Mouse (Mus musculus) olfactory bulb, adult 2 months (tissue): ENCODE measurements around the gene Gm3646.

ENCODE experiments used
- CTCF ChIP-seq: fragments of 200-500 bp; IDR thresholded peaks from 2 replicates; pipeline ENCODE4 v1.5.1; 2012; ENCODE audit warnings: low read depth, mild to moderate bottlenecking, low read length, moderate library complexity; ENCODE audit not compliant: insufficient read depth
- POLR2A ChIP-seq: fragments of 200-500 bp; IDR thresholded peaks from 2 replicates; pipeline ENCODE4 v1.6.1; 2012; ENCODE audit warnings: mild to moderate bottlenecking, low read depth, low read length, moderate library complexity; ENCODE audit not compliant: insufficient read depth

- no peak for TF ChIP-seq CTCF
- no peak for TF ChIP-seq POLR2A
Observed at GRCm38 (mm10) chr1:39761211-39762024, 43.7 kb downstream of the Gm3646 start.
